Mouse (Mus musculus) c-Kit-positive CD71-negative TER-119-negative erythroid progenitor cells, embryonic 14.5 days (primary cell): ENCODE data around the gene 4933405L10Rik.

Source experiments
- DNase-seq: peaks from one replicate; pipeline ENCODE4 v3.0.0-alpha.2; 2013; ENCODE audit warnings: low read depth

Gene 4933405L10Rik

DNA sequence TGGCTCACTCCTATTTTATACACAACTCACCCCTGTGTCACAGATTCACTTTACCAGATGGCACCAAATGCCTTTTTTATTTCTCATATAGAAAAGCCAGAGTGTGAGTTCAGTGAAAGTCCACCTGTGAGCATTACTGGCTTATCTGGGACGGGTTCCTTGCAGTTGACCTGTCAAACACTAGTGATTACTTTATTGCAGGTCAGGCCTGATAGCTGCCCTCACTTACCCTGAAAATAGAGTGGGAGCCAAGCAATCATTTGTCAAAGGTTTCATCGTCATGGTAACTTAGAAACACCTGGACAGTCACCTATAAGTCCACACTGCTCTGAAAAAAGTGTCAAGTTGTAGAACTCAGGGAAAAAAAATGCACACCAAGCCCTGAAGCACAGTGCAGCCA lies 47.2 kb downstream of the 4933405L10Rik start:
- DNase-seq = no peak

DNA sequence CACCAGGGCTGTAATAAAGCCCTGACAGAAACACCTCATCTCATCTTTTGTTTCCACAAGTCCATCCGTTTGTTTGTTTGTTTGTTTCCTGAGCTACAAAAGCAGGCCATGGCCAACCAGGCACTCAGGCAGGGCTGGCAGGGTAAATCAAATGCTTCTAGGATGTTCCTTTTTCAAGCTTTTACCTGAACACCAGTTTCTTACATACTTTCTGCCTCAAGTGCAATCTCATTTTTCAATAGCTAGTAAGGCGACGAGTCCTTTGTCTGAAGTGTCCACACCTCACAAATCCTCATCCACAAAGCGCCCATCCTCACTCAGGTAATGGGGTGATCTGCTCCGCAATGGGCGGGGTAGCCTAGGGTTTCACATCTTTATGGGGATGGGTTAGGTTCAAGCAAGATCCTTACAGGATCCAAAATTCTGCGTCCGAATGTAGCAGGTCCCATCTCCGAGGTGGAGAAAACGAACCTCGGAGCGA lies 50.4 kb downstream of the 4933405L10Rik start:
- no peak for DNase-seq

DNA sequence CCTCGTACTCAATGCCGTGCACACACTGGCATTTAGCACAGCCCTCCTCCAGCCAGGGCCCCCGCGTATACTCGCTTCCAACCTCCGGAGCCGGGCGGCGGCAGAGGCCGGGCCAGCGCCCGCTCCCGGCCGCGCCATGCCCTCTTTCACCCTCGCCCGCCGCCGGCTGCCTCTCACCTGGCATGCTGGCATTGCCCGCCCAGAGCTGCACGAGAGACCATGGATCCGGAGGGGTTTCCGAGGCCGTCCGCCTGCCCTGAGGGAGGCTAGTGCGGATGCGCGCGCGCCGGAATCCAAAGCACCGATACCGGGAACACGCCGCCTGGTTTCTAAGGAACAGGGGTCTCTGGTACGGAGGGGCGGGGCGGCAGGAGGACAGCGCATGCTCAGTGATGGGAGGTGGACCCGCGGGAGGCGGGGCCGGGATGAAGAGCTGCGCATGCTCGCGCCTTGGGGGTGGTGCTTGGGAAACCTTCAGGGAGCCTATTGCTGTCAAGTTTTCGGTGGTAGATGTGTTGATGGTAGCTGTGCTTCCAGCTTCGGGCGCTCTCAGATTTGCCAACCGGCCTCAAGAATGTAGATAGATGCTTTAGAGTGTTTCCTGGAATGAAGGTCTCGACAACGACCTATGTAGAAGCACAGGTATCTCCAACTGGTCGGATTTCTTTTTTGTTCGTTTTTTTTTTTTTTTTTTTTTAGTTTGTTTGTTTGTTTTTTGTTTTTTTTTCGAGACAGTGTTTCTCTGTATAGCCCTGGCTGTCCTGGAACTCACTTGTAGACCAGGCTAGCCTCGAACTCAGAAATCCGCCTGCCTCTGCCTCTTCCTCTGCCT lies 51.0 kb downstream of the 4933405L10Rik start, which contains the start of gene Gfod2:
TSS of gene Gfod2 (minus strand) at position 388 of the 832 bp plus-strand sequence.
- peak; percentile 94 for DNase-seq
